Mouse (Mus musculus) CH12.LX (cell line): ENCODE data around the gene Cabin1. TPM values are rescaled to one million over a fixed set of nuclear protein-coding genes. Genes with fewer than 3 reads are reported as not detected.

Source experiments
- DNase-seq: peaks from one replicate; pipeline ENCODE4 v3.0.0-alpha.2; 2013; ENCODE audit errors: extremely low read depth
- H3K27ac ChIP-seq: 2 replicates; pipeline ENCODE4 v1.5.1; 2012; ENCODE audit warnings: low read depth, mild to moderate bottlenecking, control low read depth, moderate library complexity; ENCODE audit not compliant: insufficient read depth
- H3K27me3 ChIP-seq: replicated peaks from 2 replicates; pipeline ENCODE3; 2012; ENCODE audit warnings: inconsistent platforms
- H3K36me3 ChIP-seq, 2 experiments: replicated peaks in 1 of 2; 2 replicates each; pipeline versions ENCODE3 to v1.6.1; 2012; ENCODE audit warnings: inconsistent platforms in 1 of 2, low read length in 1 of 2, mild to moderate bottlenecking in 1 of 2, mixed read lengths in 1 of 2, moderate library complexity in 1 of 2; ENCODE audit not compliant: control insufficient read depth in 1 of 2, insufficient read depth in 1 of 2
- H3K4me1 ChIP-seq, 2 experiments: 2 replicates each; pipeline ENCODE4 v1.6.1; 2012; ENCODE audit warnings: inconsistent platforms in 1 of 2, moderate library complexity in 1 of 2; ENCODE audit not compliant: insufficient read depth in 2 of 2, control insufficient read depth in 1 of 2
- H3K4me2 ChIP-seq: 2 replicates; pipeline ENCODE4 v1.6.1; 2012; ENCODE audit warnings: low read depth, mild to moderate bottlenecking, control low read depth; ENCODE audit not compliant: poor library complexity, insufficient read depth, severe bottlenecking
- H3K4me3 ChIP-seq, 3 experiments: fragments of 150-350 bp in 1 of 3; sonication (generic) in 1 of 3; replicated peaks in 1 of 3; 2 replicates each; pipeline versions ENCODE3 to v1.5.1; 2011 to 2012; ENCODE audit warnings: low read depth in 2 of 3, low read length in 2 of 3, mild to moderate bottlenecking in 2 of 3, moderate library complexity in 2 of 3, control low read depth in 1 of 3, improper control_type of control experiment in 1 of 3, inconsistent platforms in 1 of 3, mixed read lengths in 1 of 3; ENCODE audit not compliant: poor library complexity in 1 of 3
- H3K79me2 ChIP-seq: replicated peaks from 2 replicates; pipeline ENCODE4 v1.6.1; 2012; ENCODE audit warnings: mild to moderate bottlenecking, moderate library complexity; ENCODE audit not compliant: control insufficient read depth, poor library complexity, insufficient read depth, severe bottlenecking; ENCODE audit errors: extremely low read depth
- H3K9ac ChIP-seq: 2 replicates; pipeline ENCODE4 v1.6.1; 2012; ENCODE audit warnings: low read depth, mild to moderate bottlenecking, control low read depth, moderate library complexity; ENCODE audit not compliant: insufficient read depth
- H3K9me3 ChIP-seq: replicated peaks from 2 replicates; pipeline ENCODE3; 2012; ENCODE audit warnings: low read length, inconsistent platforms, mixed read lengths
- BHLHE40 ChIP-seq: IDR thresholded peaks from 2 replicates; pipeline ENCODE4 v1.6.1; 2011; ENCODE audit warnings: mild to moderate bottlenecking, low read depth, low read length, improper control_type of control experiment
- CHD1 ChIP-seq: IDR thresholded peaks from 2 replicates; pipeline ENCODE4 v1.6.1; 2012; ENCODE audit warnings: low read depth, low read length, improper control_type of control experiment, inconsistent platforms
- CTCF ChIP-seq, 2 experiments: IDR thresholded peaks in 1 of 2; conservative IDR thresholded peaks in 1 of 2; 2 replicates each; pipeline ENCODE4 v1.5.1; 2011 to 2012; ENCODE audit warnings: low read depth in 2 of 2, low read length in 2 of 2, improper control_type of control experiment in 1 of 2, inconsistent platforms in 1 of 2, mild to moderate bottlenecking in 1 of 2, moderate library complexity in 1 of 2
- ETS1 ChIP-seq: conservative IDR thresholded peaks from 2 replicates; pipeline ENCODE4 v1.6.1; 2012; ENCODE audit warnings: low read depth, mild to moderate bottlenecking, inconsistent platforms, low read length, improper control_type of control experiment, moderate library complexity
- GABPA ChIP-seq: IDR thresholded peaks from 2 replicates; pipeline ENCODE4 v1.6.1; 2012; ENCODE audit warnings: low read depth, low read length, improper control_type of control experiment, inconsistent platforms; ENCODE audit not compliant: insufficient replicate concordance
- HCFC1 ChIP-seq: IDR thresholded peaks from 2 replicates; pipeline ENCODE4 v1.6.1; 2012; ENCODE audit warnings: low read depth, mild to moderate bottlenecking, inconsistent platforms, low read length, improper control_type of control experiment
- IRF4 ChIP-seq: IDR thresholded peaks from 2 replicates; pipeline ENCODE4 v1.6.1; 2014; ENCODE audit warnings: low read depth, mild to moderate bottlenecking, inconsistent platforms, low read length, improper control_type of control experiment
- JUN ChIP-seq: IDR thresholded peaks from 2 replicates; pipeline ENCODE4 v1.6.1; 2011; ENCODE audit warnings: low read depth, mild to moderate bottlenecking, low read length, improper control_type of control experiment, moderate library complexity; ENCODE audit not compliant: insufficient read depth
- KAT2A ChIP-seq: IDR thresholded peaks from 2 replicates; pipeline ENCODE4 v1.6.1; 2012; ENCODE audit warnings: low read length, improper control_type of control experiment, inconsistent platforms; ENCODE audit not compliant: insufficient replicate concordance
- MAFK ChIP-seq: IDR thresholded peaks from 2 replicates; pipeline ENCODE4 v1.6.1; 2011; ENCODE audit warnings: low read length, improper control_type of control experiment; ENCODE audit not compliant: insufficient replicate concordance
- MXI1 ChIP-seq: IDR thresholded peaks from 2 replicates; pipeline ENCODE4 v1.6.1; 2011; ENCODE audit warnings: mild to moderate bottlenecking, low read depth, low read length, improper control_type of control experiment
- POLR2A ChIP-seq: IDR thresholded peaks from 2 replicates; pipeline ENCODE4 v1.6.1; 2011; ENCODE audit warnings: low read depth, mild to moderate bottlenecking, improper control_type of control experiment, low read length
- POLR2AphosphoS2 ChIP-seq: IDR thresholded peaks from 2 replicates; pipeline ENCODE4 v1.6.1; 2011; ENCODE audit warnings: low read depth, low read length, improper control_type of control experiment
- TBP ChIP-seq: conservative IDR thresholded peaks from 2 replicates; pipeline ENCODE4 v1.6.1; 2011; ENCODE audit warnings: low read depth, low read length, improper control_type of control experiment
- USF2 ChIP-seq: conservative IDR thresholded peaks from 2 replicates; pipeline ENCODE4 v1.6.1; 2011; ENCODE audit warnings: low read depth, low read length, improper control_type of control experiment
- ZC3H11A ChIP-seq: IDR thresholded peaks from 2 replicates; pipeline ENCODE4 v1.6.1; 2012; ENCODE audit warnings: low read depth, mild to moderate bottlenecking, inconsistent platforms, low read length, improper control_type of control experiment
- ZMIZ1 ChIP-seq: IDR thresholded peaks from 2 replicates; pipeline ENCODE4 v1.6.1; 2012; ENCODE audit warnings: low read depth, mild to moderate bottlenecking, inconsistent platforms, low read length, improper control_type of control experiment
- ZNF384 ChIP-seq: IDR thresholded peaks from 2 replicates; pipeline ENCODE4 v1.6.1; 2012; ENCODE audit warnings: low read depth, low read length, improper control_type of control experiment, inconsistent platforms
- dilution Hi-C: fragments of 300-500 bp; cut with MboI; formaldehyde crosslinking; loops from 2 replicates; pipeline ENCODE4 v1.14.3; 2020; ENCODE audit warnings: low sequenced_read_pairs; ENCODE audit not compliant: extremely low pct_unique_long_range_greater_than_20kb, extremely low pct_ligation_motif_present
- in situ Hi-C: fragments of 300-500 bp; cut with MboI; formaldehyde crosslinking; loops from 3 replicates; pipeline ENCODE4 v1.14.3; 2019; ENCODE audit warnings: low sequenced_read_pairs, low pct_ligation_motif_present, low pct_unique_long_range_greater_than_20kb, mixed read lengths
- polyA plus RNA-seq: library from polyadenylated mRNA; unstranded; fragments of >175 nt; gene quantifications from 2 replicates; pipeline ENCODE4 v1.2.1, GENCODE M21; 2012; ENCODE audit warnings: low read depth; ENCODE audit not compliant: insufficient read length
- total RNA-seq, 2 experiments: library from RNA; depleted of rRNA; stranded (reverse); fragments of 300-350 nt in 1 of 2; fragments of >200 nt in 1 of 2; gene quantifications; 2 replicates each; pipeline ENCODE4 v1.2.3; 2012 to 2014

Gene Cabin1
- total and polyA plus RNA-seq, 3 experiments: 12.0 to 46.0 (median 29.0) TPM

- Histone ChIP-seq H3K36me3 (no peaks in the 10 kb centered on the region), H3K4me1 (peaks cover 0 to 5% of the 10 kb centered on the region in 2 experiments; a peak in 2 of 4 replicates), H3K27me3 (no peaks in the 10 kb centered on the region), H3K9me3 (peaks cover 7% of the 10 kb centered on the region), H3K79me2 (no peaks in the 10 kb centered on the region), H3K9ac (no peak overlapping the region), H3K27ac (no peak overlapping the region), H3K4me3 (no peak overlapping the region), H3K4me2 (no peak overlapping the region)
- DNase-seq: no peak
- in situ Hi-C loops: no loop called here
- no peak for TF ChIP-seq MAFK
- no peak for TF ChIP-seq TBP
- TF ChIP-seq CTCF (conservative IDR thresholded peaks at IDR 0.05 in 1 of 2, IDR thresholded peaks at IDR 0.05 in 1 of 2; ENCODE audit: low read depth in 2 of 2, low read length in 2 of 2): no peak
- TF ChIP-seq ZMIZ1: no peak
- TF ChIP-seq HCFC1: no peak
- TF ChIP-seq CHD1: no peak
- dilution Hi-C loops: no loop called here
Observed at GRCm38 (mm10) chr10:75804217-75804616, 40.1 kb upstream of the Cabin1 start.

GRCm38 (mm10) chr10:75798176-75798696 is 34.1 kb upstream of the Cabin1 start, which contains the start of gene Gstt1:
Gene Gstt1 (minus strand): TSS chr10:75798584.
- peaks cover 2% of the 10 kb centered on the region; the same call in 1 of the 2 replicates for H3K79me2 ChIP-seq
- peak within 1 kb of the TSS; percentile 45 for H3K9ac ChIP-seq
- peak within 1 kb of the TSS; percentile 83 for H3K4me2 ChIP-seq
- H3K9me3 ChIP-seq: no peaks in the 10 kb centered on the region
- peak within 1 kb of the TSS in 2 of 3 experiments; percentile 26 to 54 for H3K4me3 ChIP-seq
- peaks cover 7 to 22% of the 10 kb centered on the region in 2 experiments for H3K4me1 ChIP-seq
- no peak for DNase-seq
- in situ Hi-C loops: no loop called here
- H3K36me3 ChIP-seq: no peaks in the 10 kb centered on the region
- H3K27me3 ChIP-seq: no peaks in the 10 kb centered on the region
- TF ChIP-seq ZC3H11A: no peak
- TF ChIP-seq ETS1: no peak
- 0 out of 2 replicates have a peak, but pooled peaks have one; percentile 27 for TF ChIP-seq MXI1
- TF ChIP-seq POLR2A: peak; percentile 33; the same call in 1 of the 2 replicates
- TF ChIP-seq USF2: no peak
- TF ChIP-seq MAFK: no peak
- no peak for TF ChIP-seq GABPA
- TF ChIP-seq KAT2A: no peak
- TF ChIP-seq ZNF384: no peak
- no peak for TF ChIP-seq IRF4
- no peak for TF ChIP-seq BHLHE40
- TF ChIP-seq JUN: no peak
- TF ChIP-seq POLR2AphosphoS2: no peak
- TF ChIP-seq HCFC1: no peak
- dilution Hi-C loops: no loop called here
- H3K27ac ChIP-seq: peak within 1 kb of the TSS; percentile 24; the same call in 1 of the 2 replicates
